Mouse (Mus musculus) adrenal gland, postnatal 10 days (tissue): ENCODE measurements around the gene Vmn2r21. TPM values are rescaled to one million over a fixed set of nuclear protein-coding genes. Genes with fewer than 3 reads are reported as not detected.
"Not testable (repeated sequence)": the region's sequence is repeated elsewhere in the genome, so short reads cannot be mapped to it uniquely, and the experiment has no call there.

Experiments used
- DNase-seq: peaks from one replicate; pipeline ENCODE4 v3.0.0; 2021; ENCODE audit warnings: mixed read lengths
- long read RNA-seq, 2 experiments: library from polyadenylated mRNA; stranded (forward); transcript quantifications; one replicate each; pipeline ENCODE4 v2.0.0; 2021
- total RNA-seq, 2 experiments: library from RNA; stranded (reverse); gene quantifications; 2 replicates each; pipeline ENCODE4 v1.2.3; 2021

Gene Vmn2r21
- total RNA-seq: not detected
- long read RNA-seq, experiment 1: 0 reads
- long read RNA-seq, experiment 2: 0 reads

DNA sequence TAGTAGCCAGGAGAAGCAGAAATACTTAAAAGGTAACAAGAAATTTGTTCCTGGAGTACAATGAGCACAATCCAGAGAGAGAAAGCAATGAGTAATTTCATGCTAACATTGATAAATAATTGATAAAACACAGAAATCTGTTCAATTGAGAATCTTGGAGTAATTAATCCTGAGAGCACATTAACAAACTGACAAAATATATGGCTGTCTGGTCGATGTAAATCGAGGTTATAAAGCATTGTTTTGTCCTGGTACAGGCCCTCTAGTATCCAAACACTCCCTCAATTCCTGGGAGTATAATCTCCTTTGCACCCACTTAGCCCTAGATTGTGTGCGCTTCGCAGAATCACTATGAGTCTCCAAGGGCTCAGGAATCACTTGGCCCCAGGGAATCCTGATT, at the start of gene Vmn2r21:
Vmn2r21 (minus strand) TSS at position 101 of the 400 bp plus-strand sequence.
- not testable (repeated sequence) for DNase-seq

DNA sequence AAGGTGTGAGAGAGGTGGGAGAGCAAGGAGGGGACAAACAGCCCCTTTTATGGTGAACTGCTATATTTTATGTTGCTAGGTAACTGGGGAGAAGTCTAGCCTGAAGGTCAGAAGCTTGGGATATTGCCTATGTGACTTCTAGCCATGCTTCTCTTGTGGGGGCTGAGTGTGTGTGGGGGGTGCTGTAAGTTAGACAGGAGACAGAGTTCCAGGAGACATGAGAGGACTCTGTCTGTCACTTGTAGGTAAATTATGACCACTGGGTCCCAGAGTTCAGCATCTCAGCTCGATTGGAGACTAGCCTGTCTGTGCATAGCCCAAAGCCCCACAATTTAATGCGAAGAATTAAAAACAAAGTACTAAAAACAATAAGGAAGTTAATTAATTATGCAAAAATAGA, 41.5 kb upstream of the Vmn2r21 start:
- not testable (repeated sequence) for DNase-seq

DNA sequence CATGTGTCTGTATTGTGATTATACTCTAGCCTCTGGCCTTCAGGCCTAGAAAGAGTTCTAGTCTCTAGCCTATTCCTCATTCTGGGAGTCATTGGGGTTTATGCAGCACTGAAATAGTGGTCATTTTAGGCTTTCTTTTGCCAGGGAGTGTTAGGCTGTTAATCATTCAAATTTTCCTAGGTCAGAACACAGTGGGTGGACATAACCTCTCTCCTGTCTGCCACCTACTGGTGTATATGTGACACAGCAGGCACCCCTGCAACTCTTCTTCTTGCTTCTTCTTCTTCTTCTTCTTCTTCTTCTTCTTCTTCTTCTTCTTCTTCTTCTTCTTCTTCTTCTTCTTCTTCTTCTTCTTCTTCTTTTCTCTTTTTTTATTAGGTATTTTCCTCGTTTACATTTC, 6.5 kb upstream of the Vmn2r21 start:
- not testable (repeated sequence) for DNase-seq

DNA sequence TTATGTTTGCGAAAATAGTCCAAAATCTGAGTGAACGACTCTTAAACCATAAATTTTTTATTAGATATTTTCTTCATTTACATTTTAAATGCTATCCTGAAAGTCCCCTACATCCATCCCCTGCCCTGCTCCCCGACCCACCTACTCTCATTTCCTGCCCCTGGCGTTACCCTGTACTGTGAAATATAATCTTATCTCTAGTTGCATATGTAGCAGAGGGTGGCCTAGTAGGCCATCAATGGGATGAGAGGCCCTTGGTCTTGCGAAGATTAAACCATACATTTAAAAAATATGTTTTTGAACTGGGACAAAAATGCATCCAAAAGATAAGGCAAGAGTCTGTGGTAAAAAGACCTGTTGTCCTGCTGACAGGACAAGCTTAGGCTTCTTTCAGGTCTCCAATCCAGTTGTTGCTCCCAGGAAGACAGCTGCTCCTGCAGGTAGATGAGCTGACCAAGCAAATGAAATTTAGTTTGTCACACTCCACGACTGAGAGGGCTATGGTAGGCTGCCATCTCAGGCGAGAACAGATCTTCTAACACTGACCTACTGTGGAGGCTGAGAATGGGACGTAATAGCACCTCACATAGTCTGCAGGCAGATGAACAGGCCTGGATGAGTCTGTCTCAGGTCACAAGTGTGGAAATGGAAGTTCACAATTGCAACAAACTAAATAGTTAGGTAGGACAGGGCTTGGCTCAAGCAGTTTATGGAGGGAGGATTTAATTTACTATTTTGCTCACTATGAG, 10.8 kb downstream of the Vmn2r21 start:
- DNase-seq: not testable (repeated sequence)

DNA sequence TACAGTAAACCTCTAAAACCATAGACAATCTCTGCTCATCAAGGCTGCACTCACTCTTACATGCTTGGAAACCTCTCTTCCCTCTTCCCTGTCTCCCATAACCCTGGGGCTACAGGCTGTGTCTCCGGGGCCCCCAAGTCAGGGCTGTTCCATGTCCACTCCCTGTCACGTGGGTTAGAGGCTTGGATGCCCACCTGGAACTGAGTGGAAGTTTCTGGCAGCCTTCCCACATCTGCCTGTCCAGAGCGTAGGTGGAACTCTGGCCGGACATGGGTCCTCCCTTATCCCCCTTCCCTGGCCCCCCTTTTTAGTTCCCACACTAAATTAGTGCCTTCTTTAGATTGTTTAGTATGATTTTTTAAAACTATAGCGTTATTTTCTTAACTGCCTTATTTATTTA, 60.2 kb downstream of the Vmn2r21 start:
- DNase-seq: not testable (repeated sequence)

DNA sequence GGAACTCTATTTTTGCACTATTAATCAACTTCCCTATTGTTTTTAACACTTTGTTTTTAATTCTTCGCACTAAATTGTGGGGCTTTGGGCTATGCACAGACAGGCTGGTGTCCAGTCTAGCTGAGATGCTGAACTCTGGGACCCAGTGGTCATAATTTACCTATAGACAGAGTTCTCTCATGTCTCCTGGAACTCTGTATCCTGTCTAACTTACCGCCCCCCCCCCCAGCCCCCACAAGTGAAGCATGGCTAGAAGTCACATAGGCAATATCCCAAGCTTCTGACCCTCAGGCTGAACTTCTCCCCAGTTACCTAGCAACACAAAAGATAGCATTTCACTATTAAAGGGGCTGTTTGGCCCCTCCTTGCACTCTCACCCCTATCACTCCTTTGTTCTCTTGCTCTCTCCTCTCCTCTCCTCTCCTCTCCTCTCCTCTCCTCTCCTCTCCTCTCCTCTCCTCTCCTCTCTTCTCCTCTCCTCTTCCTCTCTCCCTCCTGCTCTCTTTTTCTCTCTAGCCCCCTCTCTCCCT, 60.7 kb downstream of the Vmn2r21 start:
- not testable (repeated sequence) for DNase-seq

DNA sequence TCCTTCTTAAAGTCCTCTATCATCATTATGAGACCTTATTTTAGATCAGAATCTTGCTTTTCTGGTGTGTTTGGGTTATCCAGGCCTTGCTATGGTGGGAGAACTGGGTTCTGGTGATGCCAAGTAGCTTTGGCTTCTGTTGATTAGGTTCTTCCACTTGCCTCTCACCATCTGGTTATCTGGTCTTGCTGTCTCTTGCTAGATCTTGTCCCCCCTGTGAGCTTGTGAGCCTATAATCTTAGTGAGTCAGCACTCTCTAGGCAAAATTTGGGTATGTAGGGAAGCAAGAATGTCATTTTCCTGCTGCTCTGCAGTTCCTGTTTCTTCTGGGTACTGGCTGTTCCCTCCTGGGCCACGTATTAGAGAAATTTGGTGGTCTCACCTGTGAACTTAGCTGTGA, 64.6 kb downstream of the Vmn2r21 start:
- not testable (repeated sequence) for DNase-seq

Other genes starting within 250 kb of the Vmn2r21 start
- gene Clec4e, start 243.5 kb downstream of the Vmn2r21 start, total RNA-seq: under 1 TPM; 0.15 to 0.18 TPM
- not detected for gene Vmn2r19, start 225.1 kb downstream of the Vmn2r21 start, total RNA-seq
- gene Vmn2r20, start 115.3 kb downstream of the Vmn2r21 start, total RNA-seq: not detected
- gene Vmn2r22, start 117.3 kb upstream of the Vmn2r21 start, total RNA-seq: not detected
- gene Vmn2r23, start 169.3 kb upstream of the Vmn2r21 start, total RNA-seq: not detected
- gene Vmn2r24, start 245.5 kb upstream of the Vmn2r21 start, total RNA-seq: not detected